Mouse (Mus musculus) G1E (cell line): Measurements from ENCODE around the gene Fthl17c.

Experiments
- CTCF ChIP-seq: IDR thresholded peaks from 2 replicates; pipeline ENCODE4 v1.5.1; 2012; ENCODE audit warnings: low read depth, low read length, inconsistent platforms, mixed read lengths
- GATA2 ChIP-seq: IDR thresholded peaks from 2 replicates; pipeline ENCODE4 v1.6.1; 2012; ENCODE audit warnings: low read depth, low read length, inconsistent platforms, borderline replicate concordance
- TAL1 ChIP-seq: conservative IDR thresholded peaks from 2 replicates; pipeline ENCODE4 v1.6.1; 2012; ENCODE audit warnings: low read depth, low read length, inconsistent platforms, mixed read lengths

DNA sequence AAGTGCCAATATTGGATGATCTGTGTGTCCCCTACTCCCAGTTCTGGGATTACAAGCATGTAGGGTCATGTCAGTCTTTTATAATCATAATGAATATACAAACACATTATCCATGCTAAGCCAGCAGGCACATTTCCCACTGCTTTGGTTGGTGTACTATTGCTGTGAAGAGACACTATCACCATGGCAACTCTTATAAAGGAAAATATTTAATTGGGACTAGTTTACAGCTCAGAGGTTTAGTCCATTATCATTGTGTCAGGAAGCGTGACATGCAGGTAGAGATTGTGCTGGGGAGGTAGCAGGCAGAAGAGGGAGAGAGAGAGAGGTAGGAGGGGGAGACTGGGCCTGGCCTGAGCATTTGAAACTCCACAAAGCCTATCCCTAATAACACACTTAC is 39.7 kb upstream of the Fthl17c start:
- TF ChIP-seq TAL1 (no peak), CTCF (no peak), GATA2 (no peak)
